Mouse (Mus musculus): ENCODE data around the gene Fam83b. TPM values are rescaled to one million over a fixed set of nuclear protein-coding genes. Genes with fewer than 3 reads are reported as not detected.

The Fam83b gene
- polyA plus RNA-seq, 1 experiment, result 3.7 TPM

- no peak overlapping the region for H3K4me3 ChIP-seq (ENCODE audit: low read depth, low read length)
- TF ChIP-seq POLR2A (IDR thresholded peaks at IDR 0.05; ENCODE audit: insufficient read depth, low read length) (no peak), CTCF (IDR thresholded peaks at IDR 0.05; ENCODE audit: low read depth, low read length) (no peak), EP300 (IDR thresholded peaks at IDR 0.05; ENCODE audit: insufficient read depth, low read depth, low read length) (no peak)
- no peaks in the 10 kb centered on the region for H3K36me3 ChIP-seq (ENCODE audit: control insufficient read depth, insufficient read depth, low read length, poor library complexity, severe bottlenecking)
- H3K4me1 ChIP-seq (ENCODE audit: control insufficient read depth, insufficient read depth, low read length), result no peaks in the 10 kb centered on the region
- H3K9ac ChIP-seq (ENCODE audit: low read depth, poor library complexity, severe bottlenecking), result no peak overlapping the region
- no peak overlapping the region for H3K27ac ChIP-seq (ENCODE audit: insufficient read depth, low read length)
- no peaks in the 10 kb centered on the region for H3K9me3 ChIP-seq (replicated peaks; ENCODE audit: control insufficient read depth, insufficient read depth, low read length, poor library complexity, severe bottlenecking)
- no peaks in the 10 kb centered on the region for H3K27me3 ChIP-seq (ENCODE audit: control insufficient read depth, insufficient read depth, low read length, poor library complexity, severe bottlenecking)
These were observed 7.7 kb downstream of the Fam83b start for GRCm38 (mm10) chr9:76559240-76559639.

- Histone ChIP-seq H3K36me3 (ENCODE audit: control insufficient read depth, insufficient read depth, low read length, poor library complexity, severe bottlenecking) (no peaks in the 10 kb centered on the region), H3K4me1 (ENCODE audit: control insufficient read depth, insufficient read depth, low read length) (no peaks in the 10 kb centered on the region), H3K4me3 (ENCODE audit: low read depth, low read length) (no peak overlapping the region), H3K27ac (ENCODE audit: insufficient read depth, low read length) (no peak overlapping the region), H3K9me3 (replicated peaks; ENCODE audit: control insufficient read depth, insufficient read depth, low read length, poor library complexity, severe bottlenecking) (no peaks in the 10 kb centered on the region), H3K9ac (ENCODE audit: low read depth, poor library complexity, severe bottlenecking) (no peak overlapping the region), H3K27me3 (ENCODE audit: control insufficient read depth, insufficient read depth, low read length, poor library complexity, severe bottlenecking) (no peaks in the 10 kb centered on the region)
- TF ChIP-seq CTCF (IDR thresholded peaks at IDR 0.05; ENCODE audit: low read depth, low read length) (no peak), EP300 (IDR thresholded peaks at IDR 0.05; ENCODE audit: insufficient read depth, low read depth, low read length) (no peak), POLR2A (IDR thresholded peaks at IDR 0.05; ENCODE audit: insufficient read depth, low read length) (no peak)
These were observed 13.2 kb downstream of the Fam83b start for GRCm38 (mm10) chr9:76553758-76554157.

- H3K27me3 ChIP-seq (ENCODE audit: control insufficient read depth, insufficient read depth, low read length, poor library complexity, severe bottlenecking), result no peaks in the 10 kb centered on the region
- H3K36me3 ChIP-seq (ENCODE audit: control insufficient read depth, insufficient read depth, low read length, poor library complexity, severe bottlenecking), result no peaks in the 10 kb centered on the region
- no peak overlapping the region for H3K27ac ChIP-seq (ENCODE audit: insufficient read depth, low read length)
- H3K9me3 ChIP-seq (replicated peaks; ENCODE audit: control insufficient read depth, insufficient read depth, low read length, poor library complexity, severe bottlenecking), result no peaks in the 10 kb centered on the region
- no peak overlapping the region for H3K9ac ChIP-seq (ENCODE audit: low read depth, poor library complexity, severe bottlenecking)
- TF ChIP-seq EP300 (IDR thresholded peaks at IDR 0.05; ENCODE audit: insufficient read depth, low read depth, low read length) (no peak), CTCF (IDR thresholded peaks at IDR 0.05; ENCODE audit: low read depth, low read length) (no peak), POLR2A (IDR thresholded peaks at IDR 0.05; ENCODE audit: insufficient read depth, low read length) (no peak)
- no peak overlapping the region for H3K4me3 ChIP-seq (ENCODE audit: low read depth, low read length)
- no peaks in the 10 kb centered on the region for H3K4me1 ChIP-seq (ENCODE audit: control insufficient read depth, insufficient read depth, low read length)
These were observed 13.8 kb downstream of the Fam83b start for GRCm38 (mm10) chr9:76553115-76553514.

- no peaks in the 10 kb centered on the region for H3K27me3 ChIP-seq (ENCODE audit: control insufficient read depth, insufficient read depth, low read length, poor library complexity, severe bottlenecking)
- H3K9ac ChIP-seq (ENCODE audit: low read depth, poor library complexity, severe bottlenecking), result no peak overlapping the region
- H3K9me3 ChIP-seq (replicated peaks; ENCODE audit: control insufficient read depth, insufficient read depth, low read length, poor library complexity, severe bottlenecking), result no peaks in the 10 kb centered on the region
- no peak for TF ChIP-seq EP300 (IDR thresholded peaks at IDR 0.05; ENCODE audit: insufficient read depth, low read depth, low read length)
- no peak for TF ChIP-seq CTCF (IDR thresholded peaks at IDR 0.05; ENCODE audit: low read depth, low read length)
- no peak for TF ChIP-seq POLR2A (IDR thresholded peaks at IDR 0.05; ENCODE audit: insufficient read depth, low read length)
- H3K4me3 ChIP-seq (ENCODE audit: low read depth, low read length), result no peak overlapping the region
- H3K27ac ChIP-seq (ENCODE audit: insufficient read depth, low read length), result no peak overlapping the region
- no peaks in the 10 kb centered on the region for H3K4me1 ChIP-seq (ENCODE audit: control insufficient read depth, insufficient read depth, low read length)
- H3K36me3 ChIP-seq (ENCODE audit: control insufficient read depth, insufficient read depth, low read length, poor library complexity, severe bottlenecking), result no peaks in the 10 kb centered on the region
These were observed 20.2 kb downstream of the Fam83b start for GRCm38 (mm10) chr9:76546714-76547113.

GRCm38 (mm10) chr9:76540684-76541083, 26.2 kb downstream of the Fam83b start:
- Histone ChIP-seq H3K27me3 (ENCODE audit: control insufficient read depth, insufficient read depth, low read length, poor library complexity, severe bottlenecking) (no peaks in the 10 kb centered on the region), H3K4me1 (ENCODE audit: control insufficient read depth, insufficient read depth, low read length) (no peaks in the 10 kb centered on the region), H3K4me3 (ENCODE audit: low read depth, low read length) (no peak overlapping the region), H3K36me3 (ENCODE audit: control insufficient read depth, insufficient read depth, low read length, poor library complexity, severe bottlenecking) (no peaks in the 10 kb centered on the region), H3K27ac (ENCODE audit: insufficient read depth, low read length) (no peak overlapping the region), H3K9me3 (replicated peaks; ENCODE audit: control insufficient read depth, insufficient read depth, low read length, poor library complexity, severe bottlenecking) (no peaks in the 10 kb centered on the region), H3K9ac (ENCODE audit: low read depth, poor library complexity, severe bottlenecking) (no peak overlapping the region)
- TF ChIP-seq CTCF (IDR thresholded peaks at IDR 0.05; ENCODE audit: low read depth, low read length) (no peak), POLR2A (IDR thresholded peaks at IDR 0.05; ENCODE audit: insufficient read depth, low read length) (no peak), EP300 (IDR thresholded peaks at IDR 0.05; ENCODE audit: insufficient read depth, low read depth, low read length) (no peak)

GRCm38 (mm10) chr9:76539953-76540621, 26.8 kb downstream of the Fam83b start:
- no peak for TF ChIP-seq CTCF (IDR thresholded peaks at IDR 0.05; ENCODE audit: low read depth, low read length)
- TF ChIP-seq POLR2A (IDR thresholded peaks at IDR 0.05; ENCODE audit: insufficient read depth, low read length), result no peak
- TF ChIP-seq EP300 (IDR thresholded peaks at IDR 0.05; ENCODE audit: insufficient read depth, low read depth, low read length), result no peak
- no peaks in the 10 kb centered on the region for H3K9me3 ChIP-seq (replicated peaks; ENCODE audit: control insufficient read depth, insufficient read depth, low read length, poor library complexity, severe bottlenecking)

More at GRCm38 (mm10) chr9:76539953-76540621, 26.8 kb downstream of the Fam83b start:
- no peaks in the 10 kb centered on the region for H3K4me1 ChIP-seq (ENCODE audit: control insufficient read depth, insufficient read depth, low read length)
- H3K27ac ChIP-seq (ENCODE audit: insufficient read depth, low read length), result no peak overlapping the region
- no peak overlapping the region for H3K4me3 ChIP-seq (ENCODE audit: low read depth, low read length)
- H3K27me3 ChIP-seq (ENCODE audit: control insufficient read depth, insufficient read depth, low read length, poor library complexity, severe bottlenecking), result no peaks in the 10 kb centered on the region
- no peak overlapping the region for H3K9ac ChIP-seq (ENCODE audit: low read depth, poor library complexity, severe bottlenecking)
- H3K36me3 ChIP-seq (ENCODE audit: control insufficient read depth, insufficient read depth, low read length, poor library complexity, severe bottlenecking), result no peaks in the 10 kb centered on the region

Data from ES-Bruce4 (cell line).